Mouse (Mus musculus): ENCODE data around the gene Chn2. TPM values are rescaled to one million over a fixed set of nuclear protein-coding genes. Genes with fewer than 3 reads are reported as not detected.

Gene Chn2
- polyA plus RNA-seq, 1 experiment from 2014 or later, result 12.0 TPM

GRCm38 (mm10) chr6:54076625-54077024 lies 37.3 kb downstream of the Chn2 start:
- H3K4me2 ChIP-seq, result no peak overlapping the region
- ATAC-seq (ENCODE audit: insufficient number of reproducible peaks, insufficient read depth, low FRiP score, low TSS enrichment, low read depth), result no peak
- WGBS, result 84% methylated on average over 5 of the region's 5 CpGs

GRCm38 (mm10) chr6:54078269-54078668 lies 38.9 kb downstream of the Chn2 start:
- H3K27ac ChIP-seq, result no peak overlapping the region
- no peak overlapping the region for H3K4me3 ChIP-seq (replicated peaks)
- no peak overlapping the region for H3K9ac ChIP-seq (replicated peaks)
- 27% methylated on average over 2 of the region's 2 CpGs for WGBS
- H3K27me3 ChIP-seq, result no peaks in the 10 kb centered on the region; the same call in 1 of the 2 replicates
- no peaks in the 10 kb centered on the region for H3K36me3 ChIP-seq
- no peak for ATAC-seq (ENCODE audit: insufficient number of reproducible peaks, insufficient read depth, low FRiP score, low TSS enrichment, low read depth)
- no peak overlapping the region for H3K4me2 ChIP-seq
- no peaks in the 10 kb centered on the region for H3K9me3 ChIP-seq
- peaks cover 15% of the 10 kb centered on the region for H3K4me1 ChIP-seq (replicated peaks)

More at GRCm38 (mm10) chr6:54076625-54077024, 37.3 kb downstream of the Chn2 start:
- H3K9me3 ChIP-seq, result no peaks in the 10 kb centered on the region
- no peak overlapping the region for H3K4me3 ChIP-seq (replicated peaks)
- peaks cover 15% of the 10 kb centered on the region for H3K4me1 ChIP-seq (replicated peaks)
- no peaks in the 10 kb centered on the region; the same call in 1 of the 2 replicates for H3K27me3 ChIP-seq
- H3K9ac ChIP-seq (replicated peaks), result no peak overlapping the region
- H3K36me3 ChIP-seq, result no peaks in the 10 kb centered on the region
- 0 out of 2 replicates have a peak overlapping the region, but pooled peaks have one; percentile 12 for H3K27ac ChIP-seq

- WGBS, result 86% methylated on average over 2 of the region's 2 CpGs
- Histone ChIP-seq H3K27ac (no peak overlapping the region), H3K4me3 (replicated peaks) (no peak overlapping the region), H3K4me2 (no peak overlapping the region), H3K27me3 (no peaks in the 10 kb centered on the region; the same call in 1 of the 2 replicates), H3K9me3 (no peaks in the 10 kb centered on the region), H3K4me1 (replicated peaks) (peaks cover 11% of the 10 kb centered on the region), H3K36me3 (no peaks in the 10 kb centered on the region), H3K9ac (replicated peaks) (no peak overlapping the region)
- ATAC-seq (ENCODE audit: insufficient number of reproducible peaks, insufficient read depth, low FRiP score, low TSS enrichment, low read depth), result no peak
These were observed 40.5 kb downstream of the Chn2 start for GRCm38 (mm10) chr6:54079881-54080280.

GRCm38 (mm10) chr6:54080518-54081285 lies 41.3 kb downstream of the Chn2 start:
- no peaks in the 10 kb centered on the region; the same call in 1 of the 2 replicates for H3K27me3 ChIP-seq
- no peak overlapping the region for H3K27ac ChIP-seq
- H3K4me3 ChIP-seq (replicated peaks), result no peak overlapping the region
- no peak for ATAC-seq (ENCODE audit: insufficient number of reproducible peaks, insufficient read depth, low FRiP score, low TSS enrichment, low read depth)
- H3K4me2 ChIP-seq, result no peak overlapping the region
- WGBS, result 95% methylated on average over 15 of the region's 15 CpGs
- 0 out of 2 replicates have a peak, but pooled peaks cover 3% of the 10 kb centered on the region for H3K4me1 ChIP-seq (replicated peaks)
- no peaks in the 10 kb centered on the region for H3K9me3 ChIP-seq
- no peaks in the 10 kb centered on the region for H3K36me3 ChIP-seq
- no peak overlapping the region for H3K9ac ChIP-seq (replicated peaks)

- Histone ChIP-seq H3K4me2 (no peak overlapping the region), H3K36me3 (no peaks in the 10 kb centered on the region), H3K4me1 (replicated peaks) (0 out of 2 replicates have a peak, but pooled peaks cover 3% of the 10 kb centered on the region), H3K9me3 (no peaks in the 10 kb centered on the region), H3K4me3 (replicated peaks) (no peak overlapping the region), H3K27ac (no peak overlapping the region), H3K27me3 (no peaks in the 10 kb centered on the region), H3K9ac (replicated peaks) (no peak overlapping the region)
- 82% methylated on average over 2 of the region's 2 CpGs for WGBS
- no peak for ATAC-seq (ENCODE audit: insufficient number of reproducible peaks, insufficient read depth, low FRiP score, low TSS enrichment, low read depth)
These were observed 43.2 kb downstream of the Chn2 start for GRCm38 (mm10) chr6:54082576-54082975.

GRCm38 (mm10) chr6:54084046-54084445 lies 44.7 kb downstream of the Chn2 start:
- Histone ChIP-seq H3K9me3 (no peaks in the 10 kb centered on the region), H3K27ac (no peak overlapping the region), H3K4me2 (no peak overlapping the region), H3K9ac (replicated peaks) (no peak overlapping the region), H3K36me3 (no peaks in the 10 kb centered on the region), H3K27me3 (no peaks in the 10 kb centered on the region), H3K4me3 (replicated peaks) (no peak overlapping the region), H3K4me1 (replicated peaks) (0 out of 2 replicates have a peak, but pooled peaks cover 3% of the 10 kb centered on the region)
- ATAC-seq (ENCODE audit: insufficient number of reproducible peaks, insufficient read depth, low FRiP score, low TSS enrichment, low read depth), result no peak
- WGBS, result 72% methylated on average over 6 of the region's 6 CpGs

GRCm38 (mm10) chr6:54085009-54085408 lies 45.7 kb downstream of the Chn2 start:
- Histone ChIP-seq H3K4me2 (no peak overlapping the region), H3K9me3 (no peaks in the 10 kb centered on the region), H3K4me3 (replicated peaks) (no peak overlapping the region), H3K27ac (no peak overlapping the region), H3K27me3 (no peaks in the 10 kb centered on the region), H3K4me1 (replicated peaks) (0 out of 2 replicates have a peak, but pooled peaks cover 3% of the 10 kb centered on the region), H3K36me3 (no peaks in the 10 kb centered on the region), H3K9ac (replicated peaks) (no peak overlapping the region)
- 86% methylated on average over 9 of the region's 9 CpGs for WGBS
- ATAC-seq (ENCODE audit: insufficient number of reproducible peaks, insufficient read depth, low FRiP score, low TSS enrichment, low read depth), result no peak

GRCm38 (mm10) chr6:54088168-54088567 lies 48.8 kb downstream of the Chn2 start:
- Histone ChIP-seq H3K9ac (replicated peaks) (no peak overlapping the region), H3K27ac (no peak overlapping the region), H3K4me1 (replicated peaks) (peaks cover 3% of the 10 kb centered on the region; the same call in 1 of the 2 replicates), H3K27me3 (no peaks in the 10 kb centered on the region), H3K4me2 (no peak overlapping the region), H3K9me3 (no peaks in the 10 kb centered on the region), H3K4me3 (replicated peaks) (no peak overlapping the region), H3K36me3 (no peaks in the 10 kb centered on the region)
- WGBS, result 92% methylated on average over 4 of the region's 4 CpGs
- ATAC-seq (ENCODE audit: insufficient number of reproducible peaks, insufficient read depth, low FRiP score, low TSS enrichment, low read depth), result no peak

GRCm38 (mm10) chr6:54090822-54091221 lies 51.5 kb downstream of the Chn2 start:
- 77% methylated on average over 3 of the region's 3 CpGs for WGBS
- Histone ChIP-seq H3K27ac (no peak overlapping the region), H3K36me3 (no peaks in the 10 kb centered on the region)

GRCm38 (mm10) chr6:54092920-54093319 lies 53.6 kb downstream of the Chn2 start:
- Histone ChIP-seq H3K4me2 (no peak overlapping the region), H3K4me3 (replicated peaks) (no peak overlapping the region), H3K9ac (replicated peaks) (no peak overlapping the region), H3K27ac (no peak overlapping the region), H3K4me1 (replicated peaks) (peaks cover 9% of the 10 kb centered on the region), H3K9me3 (no peaks in the 10 kb centered on the region), H3K27me3 (peaks cover 3% of the 10 kb centered on the region; the same call in 1 of the 2 replicates), H3K36me3 (no peaks in the 10 kb centered on the region)
- ATAC-seq (ENCODE audit: insufficient number of reproducible peaks, insufficient read depth, low FRiP score, low TSS enrichment, low read depth), result no peak
- 74% methylated on average over 3 of the region's 3 CpGs for WGBS

More at GRCm38 (mm10) chr6:54090822-54091221, 51.5 kb downstream of the Chn2 start:
- H3K4me1 ChIP-seq (replicated peaks), result no peaks in the 10 kb centered on the region; the same call in none of the 2 replicates
- no peaks in the 10 kb centered on the region for H3K9me3 ChIP-seq
- no peaks in the 10 kb centered on the region for H3K27me3 ChIP-seq
- H3K4me2 ChIP-seq, result no peak overlapping the region
- H3K9ac ChIP-seq (replicated peaks), result no peak overlapping the region
- H3K4me3 ChIP-seq (replicated peaks), result no peak overlapping the region
- ATAC-seq (ENCODE audit: insufficient number of reproducible peaks, insufficient read depth, low FRiP score, low TSS enrichment, low read depth), result no peak

GRCm38 (mm10) chr6:54096147-54096761 lies 56.9 kb downstream of the Chn2 start:
- H3K9ac ChIP-seq (replicated peaks), result no peak overlapping the region
- H3K9me3 ChIP-seq, result no peaks in the 10 kb centered on the region
- H3K4me1 ChIP-seq (replicated peaks), result peaks cover 9% of the 10 kb centered on the region
- peaks cover 3% of the 10 kb centered on the region; the same call in 1 of the 2 replicates for H3K27me3 ChIP-seq
- no peak for ATAC-seq (ENCODE audit: insufficient number of reproducible peaks, insufficient read depth, low FRiP score, low TSS enrichment, low read depth)
- no peak overlapping the region for H3K4me2 ChIP-seq
- 24% methylated on average over 6 of the region's 6 CpGs for WGBS
- H3K27ac ChIP-seq, result no peak overlapping the region
- no peak overlapping the region for H3K4me3 ChIP-seq (replicated peaks)
- no peaks in the 10 kb centered on the region for H3K36me3 ChIP-seq
